Comparison of ENCODE assay signal across 8 mouse cellular contexts in the genomic region with DNA sequence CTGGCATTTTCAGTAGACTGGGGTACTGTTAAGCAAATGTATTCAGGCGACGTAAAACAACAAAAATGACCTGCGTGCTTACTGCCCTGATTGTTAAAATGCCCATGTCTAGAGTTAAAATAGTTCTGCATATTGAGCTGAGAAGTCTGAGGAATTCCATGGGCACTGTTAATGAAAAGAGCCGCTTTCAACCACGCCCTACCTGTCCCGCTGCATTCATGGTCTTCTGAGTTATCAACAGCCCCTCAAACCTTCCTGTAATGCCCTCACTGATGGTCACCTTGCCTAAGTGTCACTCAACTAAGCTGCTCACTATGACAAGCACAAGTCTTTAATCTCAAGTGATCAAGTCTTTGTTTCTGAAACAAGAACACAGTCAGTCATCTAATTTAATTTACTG. TPM values are rescaled to one million over a fixed set of nuclear protein-coding genes. Genes with fewer than 3 reads are reported as not detected.
DNase-seq lines count a peak whose midpoint lies in the region; ATAC-seq and TF ChIP-seq lines count a peak whose summit lies in the region.
"Had no signal": no experiment of that assay in that cellular context is flagged by ENCODE, and none has a peak within 500 bp of the region (broad histone marks: within the 10 kb centered on the region; RNA-seq: fewer than 3 reads in every experiment).

No protein-coding gene starts in this region.

- H3K36me3 ChIP-seq in heart, postnatal 0 days (replicated peaks; ENCODE audit: control insufficient read depth, insufficient read depth, low read length), result no peaks in the 10 kb centered on the region
- H3K36me3 ChIP-seq in neural tube, embryonic 12.5 days, result no peaks in the 10 kb centered on the region
- H3K36me3 ChIP-seq in hindbrain, embryonic 15.5 days, result no peaks in the 10 kb centered on the region

- H3K9me3 ChIP-seq in heart, postnatal 0 days (replicated peaks; ENCODE audit: control insufficient read depth, low read length), result no peaks in the 10 kb centered on the region
- H3K9me3 ChIP-seq in neural tube, embryonic 12.5 days, result no peaks in the 10 kb centered on the region
- no peaks in the 10 kb centered on the region for H3K9me3 ChIP-seq in hindbrain, embryonic 15.5 days

- no peaks in the 10 kb centered on the region for H3K27me3 ChIP-seq in heart, postnatal 0 days (ENCODE audit: control insufficient read depth, insufficient read depth, low read length)
- no peaks in the 10 kb centered on the region for H3K27me3 ChIP-seq in neural tube, embryonic 12.5 days (replicated peaks)
- H3K27me3 ChIP-seq in hindbrain, embryonic 15.5 days, result no peaks in the 10 kb centered on the region

- DNase-seq in heart, postnatal 0 days (ENCODE audit: low spot score), result no peak
- DNase-seq in heart, postnatal 36 days, result no peak
- DNase-seq in neural tube, embryonic 10.5 days (ENCODE audit: extremely low spot score, low spot score), result no peak
- DNase-seq in thymus, postnatal 25 days, result no peak
- no peak for DNase-seq in embryo, embryonic 9.5 days (ENCODE audit: extremely low spot score)
- DNase-seq: cerebellum, adult 9-10 months had no signal

- 76% methylated on average over 6 of the region's 6 CpGs for WGBS in heart, postnatal 0 days
- WGBS in neural tube, embryonic 12.5 days, result 80% methylated on average over 6 of the region's 6 CpGs
- 74% methylated on average over 6 of the region's 6 CpGs for WGBS in hindbrain, embryonic 15.5 days

- peaks cover 20% of the 10 kb centered on the region for H3K4me1 ChIP-seq in heart, postnatal 0 days (ENCODE audit: control insufficient read depth, insufficient read depth)
- peaks cover 23% of the 10 kb centered on the region for H3K4me1 ChIP-seq in neural tube, embryonic 12.5 days
- peaks cover 23% of the 10 kb centered on the region for H3K4me1 ChIP-seq in hindbrain, embryonic 15.5 days (replicated peaks)

- no peak for TF ChIP-seq CTCF in heart, postnatal 0 days (IDR thresholded peaks at IDR 0.05; ENCODE audit: low read depth)

- intact Hi-C loops in heart, postnatal 36 days (cut with DNase I), result no loop called here

- TF ChIP-seq EP300 in heart, postnatal 0 days (IDR thresholded peaks at IDR 0.05; ENCODE audit: low read depth), result no peak

- H3K4me3 ChIP-seq in heart, postnatal 0 days (ENCODE audit: low read depth, low read length), result peak overlapping the region; percentile 28
- no peak overlapping the region for H3K4me3 ChIP-seq in neural tube, embryonic 12.5 days
- H3K4me3 ChIP-seq in hindbrain, embryonic 15.5 days, result peak overlapping the region; percentile 35

- H3K27ac ChIP-seq in heart, postnatal 0 days (ENCODE audit: low read depth), result no peak overlapping the region
- no peak overlapping the region for H3K27ac ChIP-seq in neural tube, embryonic 12.5 days
- peak overlapping the region; percentile 67 for H3K27ac ChIP-seq in hindbrain, embryonic 15.5 days (replicated peaks)

- H3K4me2 ChIP-seq in heart, postnatal 0 days (ENCODE audit: low read depth, low read length), result peak overlapping the region; percentile 50
- peak overlapping the region; percentile 52; the same call in 1 of the 2 replicates for H3K4me2 ChIP-seq in neural tube, embryonic 12.5 days (replicated peaks)
- H3K4me2 ChIP-seq in hindbrain, embryonic 15.5 days, result peak overlapping the region; percentile 65

- no peak for ATAC-seq in heart, postnatal 0 days (ENCODE audit: insufficient read depth, low read depth)
- no peak for ATAC-seq in neural tube, embryonic 12.5 days (ENCODE audit: low FRiP score, low read depth)
- ATAC-seq in hindbrain, embryonic 15.5 days (ENCODE audit: low FRiP score, low read depth), result no peak

- H3K9ac ChIP-seq in heart, postnatal 0 days (replicated peaks; ENCODE audit: low read depth, low read length), result no peak overlapping the region
- no peak overlapping the region for H3K9ac ChIP-seq in neural tube, embryonic 12.5 days
- H3K9ac ChIP-seq in hindbrain, embryonic 15.5 days, result 0 out of 2 replicates have a peak overlapping the region, but pooled peaks have one; percentile 14

RNA-seq across cellular contexts. Expression of gene Adgrl2, which starts 12.5 kb away (rescaled TPM):
- 32.7 and 59.4 TPM in 2 replicates for total RNA-seq in heart, postnatal 0 days (2014; rRNA removed; ENCODE audit: low replicate concordance)
- polyA plus RNA-seq in heart, postnatal 0 days (2015; fragmentation: Nextera tagmentation; extraction: Ambion mirVana), result 25.6 and 26.6 TPM in 2 replicates
- total RNA-seq in heart, postnatal 36 days (2021), result 10 to 100 TPM; 51.6 to 56.1 TPM
- 100 and 102 TPM in 2 replicates for polyA plus RNA-seq in neural tube, embryonic 12.5 days (2016; fragmentation: Nextera tagmentation; extraction: Ambion mirVana)
- 123 and 138 TPM in 2 replicates for polyA plus RNA-seq in hindbrain, embryonic 15.5 days (2015; fragmentation: Nextera tagmentation; extraction: Ambion mirVana)
